Mouse (Mus musculus) intestine, embryonic 15.5 days (tissue): ENCODE data around the gene Rpl27. TPM values are rescaled to one million over a fixed set of nuclear protein-coding genes. Genes with fewer than 3 reads are reported as not detected.
A peak's percentile ranks its signal among the peaks of the same experiment; 100 is the strongest.

ENCODE experiments used
- ATAC-seq: fragments of 200-750 bp; cut with Nextera tagmentation; 2 replicates; pipeline ENCODE4 v1.8.0; 2017; ENCODE audit warnings: moderate TSS enrichment, moderate library complexity
- H3K27ac ChIP-seq: fragments of 300-500 bp; sonication (generic); 2 replicates; pipeline ENCODE4 v1.5.1; 2015; ENCODE audit warnings: mild to moderate bottlenecking, inconsistent platforms
- H3K27me3 ChIP-seq: fragments of 300-500 bp; sonication (generic); replicated peaks from 2 replicates; pipeline ENCODE4 v1.6.1; 2015; ENCODE audit warnings: inconsistent platforms
- H3K36me3 ChIP-seq: fragments of 300-500 bp; sonication (generic); 2 replicates; pipeline ENCODE4 v1.6.1; 2015; ENCODE audit warnings: inconsistent platforms
- H3K4me1 ChIP-seq: fragments of 300-500 bp; sonication (generic); replicated peaks from 2 replicates; pipeline ENCODE4 v1.6.1; 2015; ENCODE audit warnings: inconsistent platforms
- H3K4me2 ChIP-seq: fragments of 300-500 bp; sonication (generic); replicated peaks from 2 replicates; pipeline ENCODE4 v1.6.1; 2015; ENCODE audit warnings: mild to moderate bottlenecking, inconsistent platforms
- H3K4me3 ChIP-seq: fragments of 300-500 bp; sonication (generic); replicated peaks from 2 replicates; pipeline ENCODE4 v1.5.1; 2015; ENCODE audit warnings: inconsistent platforms
- H3K9ac ChIP-seq: fragments of 300-500 bp; sonication (generic); 2 replicates; pipeline ENCODE4 v1.6.1; 2015; ENCODE audit warnings: inconsistent platforms
- H3K9me3 ChIP-seq: fragments of 300-500 bp; sonication (generic); 2 replicates; pipeline ENCODE4 v1.6.1; 2016; ENCODE audit warnings: inconsistent platforms
- WGBS: fragments of 180-500 bp; shearing (Covaris S2); methylation state at CpG from one replicate; pipeline ENCODE4 v1.1.7; 2015; 5-methylcytosine and 5-hydroxymethylcytosine counted together
- polyA plus RNA-seq: library from polyadenylated mRNA; unstranded; fragments of >200 nt; fragmentation: Nextera tagmentation; extraction: Ambion mirVana; gene quantifications from 2 replicates; pipeline ENCODE4 v1.2.1, GENCODE M21; 2015

Gene Rpl27
- polyA plus RNA-seq, result 322 and 353 TPM in 2 replicates

GRCm38 (mm10) chr11:101442127-101442693 lies at the start of gene Rpl27:
Gene Rpl27 (plus strand): TSS chr11:101442298.
- peak; percentile 99 for ATAC-seq
- peak within 1 kb of the TSS; percentile 69 for H3K4me3 ChIP-seq
- no peaks in the 10 kb centered on the region for H3K9me3 ChIP-seq
- H3K27me3 ChIP-seq, result no peaks in the 10 kb centered on the region
- H3K36me3 ChIP-seq, result peaks cover 19% of the 10 kb centered on the region
- H3K4me1 ChIP-seq, result peaks cover 12% of the 10 kb centered on the region
- WGBS, result under 1% methylated on average over 42 of the region's 42 CpGs
- peak within 1 kb of the TSS; percentile 83 for H3K9ac ChIP-seq
- peak within 1 kb of the TSS; percentile 67 for H3K4me2 ChIP-seq
- H3K27ac ChIP-seq, result peak within 1 kb of the TSS; percentile 83

DNA sequence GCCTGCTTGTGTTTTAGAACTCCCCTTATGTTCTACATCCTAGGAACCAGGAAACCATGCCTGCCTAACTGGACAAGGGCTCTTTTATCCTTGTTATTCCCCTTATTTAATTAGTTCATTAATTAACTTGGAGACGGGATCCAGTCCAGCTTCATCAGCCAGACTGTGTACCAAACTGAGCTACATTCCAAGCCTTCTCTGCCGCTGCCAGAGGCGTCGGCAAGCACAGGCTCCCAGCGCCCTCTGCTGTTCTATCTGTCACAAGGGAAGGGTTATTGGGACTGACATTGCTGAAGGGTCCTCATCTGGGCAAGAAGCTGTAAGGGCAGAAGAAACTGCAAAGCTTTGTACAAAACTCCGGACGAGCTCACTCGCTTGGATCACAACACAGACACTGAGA lies 47.0 kb upstream of the Rpl27 start:
- 5% methylated on average over 8 of the region's 8 CpGs for WGBS
- ATAC-seq, result peak; percentile 80

GRCm38 (mm10) chr11:101415306-101415705 lies 26.8 kb upstream of the Rpl27 start:
- Histone ChIP-seq H3K4me2 (no peak overlapping the region), H3K27ac (no peak overlapping the region), H3K27me3 (no peaks in the 10 kb centered on the region), H3K9me3 (no peaks in the 10 kb centered on the region), H3K36me3 (peaks cover 22% of the 10 kb centered on the region), H3K4me1 (peaks cover 6% of the 10 kb centered on the region), H3K9ac (no peak overlapping the region), H3K4me3 (no peak overlapping the region)
- 89% methylated on average over 2 of the region's 2 CpGs for WGBS
- ATAC-seq, result no peak

More for the DNA sequence above, 47.0 kb upstream of the Rpl27 start:
- Histone ChIP-seq H3K4me2 (no peak overlapping the region), H3K27ac (no peak overlapping the region), H3K27me3 (no peaks in the 10 kb centered on the region), H3K4me3 (no peak overlapping the region), H3K36me3 (no peaks in the 10 kb centered on the region), H3K9ac (no peak overlapping the region), H3K4me1 (no peaks in the 10 kb centered on the region), H3K9me3 (no peaks in the 10 kb centered on the region)

- Histone ChIP-seq H3K27ac (peak overlapping the region; percentile 48), H3K4me1 (peaks cover 6% of the 10 kb centered on the region), H3K27me3 (no peaks in the 10 kb centered on the region), H3K36me3 (peaks cover 13% of the 10 kb centered on the region; the same call in 1 of the 2 replicates), H3K4me3 (peak overlapping the region; percentile 82), H3K9me3 (no peaks in the 10 kb centered on the region), H3K4me2 (peak overlapping the region; percentile 83), H3K9ac (peak overlapping the region; percentile 75)
- 1% methylated on average over 11 of the region's 11 CpGs for WGBS
- ATAC-seq, result peak; percentile 51
These were observed 25.5 kb upstream of the Rpl27 start for GRCm38 (mm10) chr11:101416433-101417100.

DNA sequence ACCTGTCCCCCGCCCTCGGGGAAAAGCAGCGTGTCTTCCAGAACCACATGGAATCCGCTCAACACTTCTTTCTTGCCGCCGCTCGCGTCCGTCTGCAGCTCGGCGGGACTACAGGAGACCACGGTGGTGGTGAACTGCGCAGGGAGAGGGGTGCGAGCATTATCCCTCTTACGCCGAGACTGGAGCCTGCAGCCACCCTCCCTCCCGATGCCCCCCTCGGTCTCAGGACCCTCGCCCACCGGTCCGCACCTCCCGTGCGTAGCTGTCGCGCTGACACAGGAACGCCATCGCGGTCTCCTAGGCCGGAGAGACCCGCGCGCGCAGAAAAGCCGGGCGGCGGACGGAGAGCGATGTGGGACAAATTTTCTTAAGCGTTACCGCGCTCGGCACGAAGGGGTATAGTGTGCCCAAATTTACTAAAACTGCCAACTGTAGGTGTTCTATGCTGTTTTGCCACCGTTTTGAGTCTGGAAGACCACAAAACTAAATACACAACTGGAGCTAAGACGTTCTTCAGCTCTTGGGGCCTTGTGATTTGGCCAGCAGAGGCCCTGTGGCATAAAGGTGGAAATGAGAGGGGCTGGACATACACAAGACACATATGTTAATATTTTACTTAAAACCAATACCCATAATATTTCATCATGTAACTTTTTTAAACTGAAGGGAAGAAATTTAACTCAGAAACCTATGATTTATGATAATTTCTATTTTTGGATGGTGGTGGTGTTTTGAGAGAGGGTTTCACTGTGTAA lies 24.8 kb upstream of the Rpl27 start, which contains the start of gene Aarsd1:
Gene Aarsd1 (minus strand): TSS at position 515 of the 755 bp plus-strand sequence.
- under 1% methylated on average over 45 of the region's 45 CpGs for WGBS
- Histone ChIP-seq H3K27ac (peak within 1 kb of the TSS; percentile 48), H3K9me3 (no peaks in the 10 kb centered on the region), H3K9ac (peak within 1 kb of the TSS; percentile 75), H3K4me1 (peaks cover 6% of the 10 kb centered on the region), H3K4me3 (peak within 1 kb of the TSS; percentile 82), H3K27me3 (no peaks in the 10 kb centered on the region), H3K4me2 (peak within 1 kb of the TSS; percentile 83), H3K36me3 (peaks cover 5% of the 10 kb centered on the region; the same call in 1 of the 2 replicates)
- peak; percentile 75 for ATAC-seq

DNA sequence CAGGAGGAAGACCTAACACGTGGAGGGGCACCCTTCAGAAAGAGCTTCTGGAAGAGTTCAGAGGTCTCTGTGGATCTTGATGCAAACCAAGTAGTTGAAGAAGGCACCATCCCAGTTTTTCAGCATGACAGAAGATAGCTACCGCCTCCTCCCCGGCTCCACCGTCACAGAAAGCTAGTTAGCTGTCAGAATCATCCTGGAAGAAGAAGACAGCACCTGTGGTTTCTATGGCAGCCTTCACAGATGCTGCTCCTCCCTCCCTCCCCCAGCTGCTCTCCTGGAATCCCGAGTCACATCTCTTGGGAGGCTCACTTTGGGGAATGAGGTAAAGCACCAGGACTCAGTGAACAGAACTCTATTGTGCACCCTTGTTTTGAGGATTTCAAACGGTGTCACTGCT lies 23.1 kb upstream of the Rpl27 start:
- no peak overlapping the region for H3K4me3 ChIP-seq
- H3K9me3 ChIP-seq, result no peaks in the 10 kb centered on the region
- 66% methylated on average over 6 of the region's 6 CpGs for WGBS

GRCm38 (mm10) chr11:101419610-101420009 lies 22.5 kb upstream of the Rpl27 start:
- Histone ChIP-seq H3K27me3 (no peaks in the 10 kb centered on the region), H3K4me1 (peaks cover 16% of the 10 kb centered on the region), H3K9ac (no peak overlapping the region), H3K36me3 (no peaks in the 10 kb centered on the region), H3K27ac (no peak overlapping the region), H3K4me2 (no peak overlapping the region), H3K4me3 (no peak overlapping the region), H3K9me3 (no peaks in the 10 kb centered on the region)
- 27% methylated on average over 3 of the region's 3 CpGs for WGBS
- ATAC-seq, result no peak

More for the DNA sequence above, 23.1 kb upstream of the Rpl27 start:
- Histone ChIP-seq H3K4me1 (peaks cover 11% of the 10 kb centered on the region), H3K4me2 (no peak overlapping the region), H3K27ac (no peak overlapping the region), H3K9ac (no peak overlapping the region), H3K36me3 (no peaks in the 10 kb centered on the region), H3K27me3 (no peaks in the 10 kb centered on the region)
- no peak for ATAC-seq

GRCm38 (mm10) chr11:101420148-101420547 lies 21.9 kb upstream of the Rpl27 start:
- H3K36me3 ChIP-seq, result no peaks in the 10 kb centered on the region
- no peak overlapping the region for H3K27ac ChIP-seq
- H3K9ac ChIP-seq, result no peak overlapping the region
- H3K27me3 ChIP-seq, result no peaks in the 10 kb centered on the region
- H3K4me2 ChIP-seq, result no peak overlapping the region
- ATAC-seq, result no peak
- H3K4me1 ChIP-seq, result peaks cover 16% of the 10 kb centered on the region
- WGBS, result 90% methylated on average over 5 of the region's 5 CpGs
- no peaks in the 10 kb centered on the region for H3K9me3 ChIP-seq
- H3K4me3 ChIP-seq, result no peak overlapping the region

GRCm38 (mm10) chr11:101424105-101424851 lies 17.8 kb upstream of the Rpl27 start, which contains the start of gene Gm27029:
Gene Gm27029 (minus strand): TSS chr11:101424796.
- Histone ChIP-seq H3K9ac (peak within 1 kb of the TSS; percentile 80), H3K27ac (peak within 1 kb of the TSS; percentile 90), H3K36me3 (no peaks in the 10 kb centered on the region), H3K9me3 (no peaks in the 10 kb centered on the region), H3K4me1 (peaks cover 27% of the 10 kb centered on the region), H3K27me3 (no peaks in the 10 kb centered on the region), H3K4me2 (peak within 1 kb of the TSS; percentile 92), H3K4me3 (peak within 1 kb of the TSS; percentile 84)
- WGBS, result 3% methylated on average over 23 of the region's 23 CpGs
- peak; percentile 77 for ATAC-seq

GRCm38 (mm10) chr11:101424925-101425813 lies 16.9 kb upstream of the Rpl27 start, which contains the start of the genes Rundc1 and Ptges3l:
Gene Rundc1 (plus strand): TSS chr11:101425085.
Gene Ptges3l (minus strand): TSS chr11:101425333.
- ATAC-seq, result peak; percentile 96
- WGBS, result under 1% methylated on average over 81 of the region's 81 CpGs
- Histone ChIP-seq H3K27me3 (no peaks in the 10 kb centered on the region), H3K9ac (peak within 1 kb of the TSS; percentile 80), H3K36me3 (peaks cover under 1% of the 10 kb centered on the region; the same call in 1 of the 2 replicates), H3K9me3 (no peaks in the 10 kb centered on the region), H3K4me1 (peaks cover 27% of the 10 kb centered on the region), H3K27ac (peak within 1 kb of the TSS; percentile 90), H3K4me3 (peak within 1 kb of the TSS; percentile 84), H3K4me2 (peak within 1 kb of the TSS; percentile 92)

GRCm38 (mm10) chr11:101426165-101426564 lies 15.9 kb upstream of the Rpl27 start:
- Histone ChIP-seq H3K27me3 (no peaks in the 10 kb centered on the region), H3K36me3 (peaks cover 6% of the 10 kb centered on the region; the same call in 1 of the 2 replicates), H3K9me3 (no peaks in the 10 kb centered on the region), H3K27ac (no peak overlapping the region), H3K9ac (0 out of 2 replicates have a peak overlapping the region, but pooled peaks have one; percentile 80), H3K4me3 (peak overlapping the region; percentile 84), H3K4me2 (peak overlapping the region; percentile 92), H3K4me1 (peaks cover 27% of the 10 kb centered on the region)
- WGBS, result 57% methylated on average over 8 of the region's 8 CpGs
- ATAC-seq, result no peak
